Mouse (Mus musculus): ENCODE measurements around the gene Esr2. TPM values are rescaled to one million over a fixed set of nuclear protein-coding genes. Genes with fewer than 3 reads are reported as not detected.
"Not testable (repeated sequence)": the region's sequence is repeated elsewhere in the genome, so short reads cannot be mapped to it uniquely, and the experiment has no call there.

Esr2 gene
- polyA plus RNA-seq, 1 experiment from 2014 or later: 0.13 TPM

DNA sequence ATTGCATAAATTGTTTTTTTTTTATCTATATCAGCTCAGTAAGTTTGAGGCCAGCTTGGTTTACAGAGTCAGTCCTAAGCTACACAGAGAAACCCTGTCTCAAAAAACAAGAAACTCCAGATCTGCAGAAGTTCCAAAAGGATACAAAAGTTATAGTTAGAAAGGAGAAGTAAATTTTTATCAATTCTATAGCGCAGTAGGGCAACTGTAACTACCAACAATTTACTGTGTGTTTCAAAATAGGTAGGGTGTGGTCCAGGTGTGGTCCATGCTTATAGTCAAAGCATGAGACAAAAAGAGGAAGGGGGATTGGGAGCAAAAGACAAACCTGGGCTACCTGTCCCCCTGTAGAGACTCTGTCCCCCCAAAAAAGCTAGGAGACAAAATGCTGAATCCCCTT lies 9.4 kb upstream of the Esr2 start:
- Histone ChIP-seq H3K9ac (no peak overlapping the region), H3K4me3 (replicated peaks) (no peak overlapping the region), H3K9me3 (no peaks in the 10 kb centered on the region), H3K36me3 (replicated peaks) (no peaks in the 10 kb centered on the region), H3K4me1 (no peaks in the 10 kb centered on the region), H3K27me3 (no peaks in the 10 kb centered on the region; the same call in 1 of the 2 replicates), H3K27ac (no peak overlapping the region), H3K4me2 (no peak overlapping the region)
- 95% methylated on average over 1 of the region's 1 CpGs for WGBS
- ATAC-seq (ENCODE audit: low FRiP score): no peak

GRCm38 (mm10) chr12:76185167-76185816 lies 8.2 kb upstream of the Esr2 start:
- H3K36me3 ChIP-seq (replicated peaks): no peaks in the 10 kb centered on the region
- no peak for ATAC-seq (ENCODE audit: low FRiP score)
- no peaks in the 10 kb centered on the region for H3K4me1 ChIP-seq
- no peak overlapping the region for H3K4me2 ChIP-seq
- H3K27me3 ChIP-seq: no peaks in the 10 kb centered on the region; the same call in 1 of the 2 replicates
- no peak overlapping the region for H3K9ac ChIP-seq
- H3K9me3 ChIP-seq: no peaks in the 10 kb centered on the region
- H3K27ac ChIP-seq: no peak overlapping the region
- H3K4me3 ChIP-seq (replicated peaks): no peak overlapping the region
- 81% methylated on average over 10 of the region's 10 CpGs for WGBS

GRCm38 (mm10) chr12:76184271-76184670 lies 7.2 kb upstream of the Esr2 start:
- H3K4me1 ChIP-seq: no peaks in the 10 kb centered on the region
- no peak overlapping the region for H3K4me3 ChIP-seq (replicated peaks)
- no peak for ATAC-seq (ENCODE audit: low FRiP score)
- 78% methylated on average over 6 of the region's 6 CpGs for WGBS
- H3K27me3 ChIP-seq: no peaks in the 10 kb centered on the region; the same call in 1 of the 2 replicates
- no peaks in the 10 kb centered on the region for H3K9me3 ChIP-seq
- no peak overlapping the region for H3K4me2 ChIP-seq
- H3K27ac ChIP-seq: no peak overlapping the region
- no peaks in the 10 kb centered on the region for H3K36me3 ChIP-seq (replicated peaks)
- no peak overlapping the region for H3K9ac ChIP-seq

- H3K9ac ChIP-seq: no peak overlapping the region
- H3K36me3 ChIP-seq (replicated peaks): no peaks in the 10 kb centered on the region
- H3K4me3 ChIP-seq (replicated peaks): no peak overlapping the region
- no peaks in the 10 kb centered on the region for H3K4me1 ChIP-seq
- H3K27me3 ChIP-seq: no peaks in the 10 kb centered on the region; the same call in 1 of the 2 replicates
- H3K9me3 ChIP-seq: no peaks in the 10 kb centered on the region
- no peak overlapping the region for H3K27ac ChIP-seq
- WGBS: 89% methylated on average over 6 of the region's 6 CpGs
- H3K4me2 ChIP-seq: no peak overlapping the region
- ATAC-seq (ENCODE audit: low FRiP score): no peak
These were observed 5.8 kb upstream of the Esr2 start for GRCm38 (mm10) chr12:76182831-76183230.

DNA sequence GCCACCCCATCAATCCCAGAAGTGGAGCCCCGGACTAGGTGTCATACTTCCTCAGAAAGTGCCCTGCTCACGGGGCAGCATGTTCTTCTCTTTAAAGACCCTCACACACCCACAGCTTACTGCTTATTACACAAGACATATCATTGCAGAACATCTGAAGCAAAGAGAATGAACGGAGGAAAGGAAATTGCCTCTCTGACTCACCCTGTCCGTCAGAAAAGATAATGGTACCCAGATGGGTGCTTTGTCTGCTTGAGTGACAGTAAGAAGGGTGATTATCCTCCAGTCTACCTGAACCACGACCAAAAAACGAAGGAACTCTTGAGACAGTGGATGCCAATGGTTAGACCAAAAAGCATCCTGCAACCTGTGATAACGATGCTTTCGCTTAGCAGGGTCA lies 4.4 kb upstream of the Esr2 start:
- 67% methylated on average over 8 of the region's 8 CpGs for WGBS
- Histone ChIP-seq H3K36me3 (replicated peaks) (no peaks in the 10 kb centered on the region), H3K4me3 (replicated peaks) (no peak overlapping the region), H3K4me2 (no peak overlapping the region), H3K4me1 (peaks cover 8% of the 10 kb centered on the region), H3K9ac (no peak overlapping the region), H3K9me3 (no peaks in the 10 kb centered on the region), H3K27ac (no peak overlapping the region), H3K27me3 (peaks cover 9% of the 10 kb centered on the region)
- no peak for ATAC-seq (ENCODE audit: low FRiP score)

DNA sequence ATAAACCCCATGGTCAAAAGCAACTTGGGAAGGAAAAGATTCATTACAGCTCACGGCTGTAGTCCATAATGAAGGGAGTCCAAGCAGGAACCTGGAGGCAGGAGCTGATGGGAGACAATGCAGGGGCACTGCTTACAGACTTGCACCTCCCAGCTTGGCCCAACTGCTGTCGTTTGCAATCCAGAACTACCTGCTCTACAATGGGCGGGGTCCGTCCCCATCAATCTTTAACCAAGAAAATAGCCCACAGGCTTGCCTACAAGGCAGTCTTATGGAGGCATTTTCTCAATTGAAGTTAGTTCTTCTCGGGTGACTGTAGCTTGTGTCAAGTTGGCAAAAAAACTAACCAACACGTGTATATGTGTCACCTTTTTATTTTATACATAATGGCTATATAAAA lies 3.4 kb upstream of the Esr2 start:
- peaks cover 8% of the 10 kb centered on the region for H3K4me1 ChIP-seq
- H3K27ac ChIP-seq: no peak overlapping the region
- peaks cover 12% of the 10 kb centered on the region for H3K27me3 ChIP-seq
- no peaks in the 10 kb centered on the region for H3K9me3 ChIP-seq
- H3K36me3 ChIP-seq (replicated peaks): no peaks in the 10 kb centered on the region
- WGBS: 81% methylated on average over 6 of the region's 6 CpGs
- no peak for ATAC-seq (ENCODE audit: low FRiP score)
- no peak overlapping the region for H3K4me3 ChIP-seq (replicated peaks)
- H3K4me2 ChIP-seq: no peak overlapping the region
- H3K9ac ChIP-seq: no peak overlapping the region

DNA sequence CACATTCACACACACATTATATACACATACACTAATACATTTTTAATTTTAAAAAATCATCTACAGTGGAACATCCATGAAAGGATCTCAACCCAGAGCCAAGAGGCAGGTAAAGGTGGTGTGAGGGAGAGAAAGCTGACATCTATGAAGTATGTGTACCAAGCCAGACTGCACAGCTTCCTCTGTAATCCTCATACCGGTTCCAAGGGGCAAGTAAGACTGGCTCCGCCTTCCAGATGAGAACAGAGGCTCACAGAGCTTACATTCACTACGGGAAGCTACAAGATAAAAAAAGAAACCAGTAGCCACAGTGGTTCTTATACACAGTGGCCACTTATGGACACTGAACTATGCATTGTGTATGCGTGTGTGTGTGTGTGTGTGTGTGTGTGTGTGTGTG lies 2.5 kb upstream of the Esr2 start:
- 65% methylated on average over 4 of the region's 4 CpGs for WGBS
- ATAC-seq (ENCODE audit: low FRiP score): no peak
- Histone ChIP-seq H3K4me2 (no peak overlapping the region), H3K4me1 (peaks cover 8% of the 10 kb centered on the region), H3K4me3 (replicated peaks) (no peak overlapping the region), H3K9me3 (no peaks in the 10 kb centered on the region), H3K27ac (no peak overlapping the region), H3K36me3 (replicated peaks) (no peaks in the 10 kb centered on the region), H3K27me3 (peaks cover 16% of the 10 kb centered on the region), H3K9ac (no peak overlapping the region)

- H3K4me1 ChIP-seq: peaks cover 8% of the 10 kb centered on the region
- no peak overlapping the region for H3K4me2 ChIP-seq
- H3K9ac ChIP-seq: no peak overlapping the region
- no peak overlapping the region for H3K4me3 ChIP-seq (replicated peaks)
- H3K27me3 ChIP-seq: peaks cover 17% of the 10 kb centered on the region
- no peak overlapping the region for H3K27ac ChIP-seq
- no peak for ATAC-seq (ENCODE audit: low FRiP score)
- 83% methylated on average over 5 of the region's 5 CpGs for WGBS
- no peaks in the 10 kb centered on the region for H3K9me3 ChIP-seq
- no peaks in the 10 kb centered on the region for H3K36me3 ChIP-seq (replicated peaks)
These were observed 2.0 kb upstream of the Esr2 start for GRCm38 (mm10) chr12:76179051-76179450.

DNA sequence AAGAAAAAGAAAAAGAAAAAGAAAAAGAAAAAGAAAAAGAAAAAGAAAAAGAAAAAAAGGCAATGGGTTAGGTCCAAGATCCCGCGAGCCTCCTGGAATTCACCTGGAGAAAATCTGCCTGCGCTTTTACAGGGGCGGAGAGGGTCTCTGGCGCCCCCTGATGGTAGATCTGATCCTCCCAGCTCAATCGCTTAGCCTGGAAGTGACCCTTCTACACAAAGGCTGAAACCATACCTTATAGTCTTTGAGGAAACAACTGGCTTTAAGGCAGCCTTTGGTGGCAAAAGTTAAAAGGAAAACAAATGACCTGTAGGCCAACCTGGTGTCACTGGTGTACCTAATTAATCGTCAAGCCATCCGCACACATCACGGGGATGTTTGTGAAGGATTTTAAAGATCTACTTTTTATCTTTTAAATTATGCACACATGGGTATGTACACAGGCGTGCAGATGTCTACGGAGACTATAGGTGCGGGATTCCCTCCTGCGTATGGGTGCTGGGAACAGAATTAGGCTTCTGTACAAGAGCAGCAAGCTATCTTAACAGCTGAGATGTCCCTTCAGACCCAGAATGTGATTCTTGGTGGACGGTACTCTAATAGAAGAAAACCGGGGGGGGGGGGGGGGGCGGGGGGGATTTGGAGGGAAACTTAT lies 932 bp upstream of the Esr2 start:
- peaks cover 17% of the 10 kb centered on the region for H3K27me3 ChIP-seq
- peak overlapping the region; percentile 93 for H3K4me2 ChIP-seq
- ATAC-seq (ENCODE audit: low FRiP score): peak; percentile 57; the same call in 1 of the 2 replicates
- H3K4me3 ChIP-seq (replicated peaks): no peak overlapping the region
- H3K9ac ChIP-seq: no peak overlapping the region
- peaks cover 8% of the 10 kb centered on the region for H3K4me1 ChIP-seq
- no peaks in the 10 kb centered on the region for H3K36me3 ChIP-seq (replicated peaks)
- H3K27ac ChIP-seq: no peak overlapping the region
- 33% methylated on average over 16 of the region's 16 CpGs for WGBS
- H3K9me3 ChIP-seq: no peaks in the 10 kb centered on the region

- Histone ChIP-seq H3K4me2 (no peak overlapping the region), H3K27me3 (no peaks in the 10 kb centered on the region), H3K9me3 (no peaks in the 10 kb centered on the region), H3K27ac (no peak overlapping the region), H3K4me1 (no peaks in the 10 kb centered on the region), H3K9ac (no peak overlapping the region), H3K4me3 (replicated peaks) (no peak overlapping the region), H3K36me3 (replicated peaks) (no peaks in the 10 kb centered on the region)
- WGBS: 66% methylated on average over 5 of the region's 5 CpGs
- no peak for ATAC-seq (ENCODE audit: low FRiP score)
These were observed 11.4 kb downstream of the Esr2 start for GRCm38 (mm10) chr12:76165641-76166040.

DNA sequence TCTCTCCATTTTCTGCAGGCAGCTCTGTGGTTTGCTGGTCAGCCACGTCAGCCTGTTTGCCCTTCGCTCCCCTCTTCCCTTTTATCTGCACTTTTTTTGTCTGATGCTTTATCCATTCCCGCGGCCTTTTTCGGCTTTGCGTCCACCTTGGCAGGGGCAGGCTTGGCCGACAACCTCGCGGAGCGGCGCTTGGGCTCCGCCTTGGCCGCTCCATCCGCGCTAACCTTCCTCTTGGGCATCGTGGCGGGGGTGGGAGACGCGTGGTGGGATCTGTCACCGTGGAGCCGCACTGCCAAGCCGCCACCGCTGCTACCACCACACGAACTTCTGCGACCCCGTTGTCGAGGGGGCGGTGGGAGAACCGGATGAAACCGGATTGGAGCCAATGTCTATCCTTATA lies 24.7 kb downstream of the Esr2 start:
- Histone ChIP-seq H3K9ac (peak overlapping the region; percentile 43; the same call in 1 of the 2 replicates), H3K4me2 (peak overlapping the region; percentile 60), H3K4me3 (replicated peaks) (peak overlapping the region; percentile 35)
- H3K27me3 ChIP-seq; H3K9me3 ChIP-seq; H3K4me1 ChIP-seq; ATAC-seq (ENCODE audit: low FRiP score); H3K27ac ChIP-seq; H3K36me3 ChIP-seq (replicated peaks): not testable (repeated sequence)
- WGBS: 14% methylated on average over 30 of the region's 30 CpGs

DNA sequence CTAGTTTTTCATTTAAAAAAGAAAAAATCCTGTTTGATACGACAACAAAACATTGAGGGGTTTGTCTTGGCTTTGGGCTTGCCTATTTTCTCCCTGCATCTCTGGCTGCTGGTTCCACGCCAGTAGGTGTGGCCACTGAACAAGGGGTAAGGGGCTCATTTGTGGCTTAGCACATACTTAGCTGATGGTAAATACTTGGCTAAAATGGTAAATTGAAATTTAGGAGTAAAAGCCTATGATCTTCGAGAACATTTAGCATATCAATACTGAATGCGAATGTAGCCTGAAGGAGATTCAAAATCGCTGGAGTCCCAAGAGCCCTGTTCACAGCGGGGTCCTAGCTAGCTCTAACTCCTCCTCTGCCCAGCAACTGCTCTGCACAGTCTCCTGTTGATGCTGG lies 40.4 kb downstream of the Esr2 start:
- H3K4me2 ChIP-seq: no peak overlapping the region
- H3K27me3 ChIP-seq: no peaks in the 10 kb centered on the region
- WGBS: 32% methylated on average over 6 of the region's 6 CpGs
- H3K27ac ChIP-seq: no peak overlapping the region
- H3K9ac ChIP-seq: no peak overlapping the region
- no peak overlapping the region for H3K4me3 ChIP-seq (replicated peaks)
- no peak for ATAC-seq (ENCODE audit: low FRiP score)
- H3K9me3 ChIP-seq: no peaks in the 10 kb centered on the region
- H3K4me1 ChIP-seq: peaks cover 2% of the 10 kb centered on the region; the same call in 1 of the 2 replicates
- no peaks in the 10 kb centered on the region for H3K36me3 ChIP-seq (replicated peaks)

GRCm38 (mm10) chr12:76133081-76133480 lies 44.0 kb downstream of the Esr2 start:
- not testable (repeated sequence) for H3K4me2 ChIP-seq; H3K4me1 ChIP-seq; H3K9me3 ChIP-seq; H3K36me3 ChIP-seq (replicated peaks); H3K27me3 ChIP-seq; H3K9ac ChIP-seq; H3K27ac ChIP-seq; ATAC-seq (ENCODE audit: low FRiP score); H3K4me3 ChIP-seq (replicated peaks)
- WGBS: 86% methylated on average over 9 of the region's 9 CpGs
